8 mouse cellular contexts compared by ENCODE assay signal in genomic region chr8:124284333-124284711, GRCm38 (mm10). TPM values are rescaled to one million over a fixed set of nuclear protein-coding genes. Genes with fewer than 3 reads are reported as not detected.
DNase-seq lines count a peak whose midpoint lies in the region; ATAC-seq lines count a peak whose summit lies in the region.

No protein-coding gene starts in this region.

- no peak overlapping the region for H3K4me2 ChIP-seq in heart, embryonic 15.5 days
- H3K4me2 ChIP-seq in midbrain, embryonic 12.5 days (replicated peaks), result peak overlapping the region; percentile 37

- no peak overlapping the region for H3K9ac ChIP-seq in heart, embryonic 15.5 days
- no peak overlapping the region for H3K9ac ChIP-seq in midbrain, embryonic 12.5 days (replicated peaks)

- H3K36me3 ChIP-seq in heart, embryonic 15.5 days, result no peaks in the 10 kb centered on the region
- H3K36me3 ChIP-seq in midbrain, embryonic 12.5 days, result no peaks in the 10 kb centered on the region

- no peaks in the 10 kb centered on the region for H3K27me3 ChIP-seq in heart, embryonic 15.5 days
- no peaks in the 10 kb centered on the region for H3K27me3 ChIP-seq in midbrain, embryonic 12.5 days

- no peak overlapping the region for H3K4me3 ChIP-seq in brown adipose tissue, adult 24 weeks (ENCODE audit: insufficient read depth, low read depth, low read length)
- H3K4me3 ChIP-seq in heart, embryonic 15.5 days, result no peak overlapping the region
- no peak overlapping the region for H3K4me3 ChIP-seq in midbrain, embryonic 12.5 days

- peak overlapping the region; percentile 53 for H3K27ac ChIP-seq in brown adipose tissue, adult 24 weeks (replicated peaks; ENCODE audit: low read depth, low read length)
- H3K27ac ChIP-seq in heart, embryonic 15.5 days, result peak overlapping the region; percentile 74
- peak overlapping the region; percentile 98 for H3K27ac ChIP-seq in midbrain, embryonic 12.5 days (replicated peaks)

- 32% methylated on average over 6 of the region's 6 CpGs for WGBS in heart, embryonic 15.5 days
- 2% methylated on average over 6 of the region's 6 CpGs for WGBS in midbrain, embryonic 12.5 days

- no peaks in the 10 kb centered on the region for H3K9me3 ChIP-seq in heart, embryonic 15.5 days (replicated peaks)
- no peaks in the 10 kb centered on the region for H3K9me3 ChIP-seq in midbrain, embryonic 12.5 days

- no peak for ATAC-seq in heart, embryonic 15.5 days (replicated peaks; ENCODE audit: insufficient number of reproducible peaks, insufficient read depth, low FRiP score, low read depth)
- peak; percentile 90 for ATAC-seq in midbrain, embryonic 12.5 days (ENCODE audit: low FRiP score, low read depth)
- ATAC-seq in activated CD4-positive, CD25-positive, alpha-beta regulatory T cell, adult 4 months, result no peak

- peaks cover 56% of the 10 kb centered on the region for H3K4me1 ChIP-seq in brown adipose tissue, adult 24 weeks (ENCODE audit: control insufficient read depth, insufficient read depth, insufficient read length, low read length)
- H3K4me1 ChIP-seq in heart, embryonic 15.5 days (replicated peaks), result peaks cover 77% of the 10 kb centered on the region
- peaks cover 72% of the 10 kb centered on the region for H3K4me1 ChIP-seq in midbrain, embryonic 12.5 days

- DNase-seq in ES-CJ7 (ENCODE audit: low read depth, low spot score), result peak; percentile 51
- DNase-seq in thymus, postnatal 36 days, result no peak
- no peak for DNase-seq in testis, postnatal 14 days (ENCODE audit: low spot score)
- DNase-seq in cerebellum, postnatal 14 days, result no peak

RNA-seq across cellular contexts. Expression of gene Galnt2, which starts 53.1 kb away (rescaled TPM):
- 34.1 and 54.4 TPM in 2 replicates for polyA plus RNA-seq in brown adipose tissue, adult 24 weeks (2012; ENCODE audit: insufficient read depth, insufficient read length, missing spikeins)
- 44.7 and 55.3 TPM in 2 replicates for polyA plus RNA-seq in heart, embryonic 15.5 days (2015; fragmentation: Nextera tagmentation; extraction: Ambion mirVana)
- 80.7 and 86.2 TPM in 2 replicates for polyA plus RNA-seq in midbrain, embryonic 12.5 days (2016; fragmentation: Nextera tagmentation; extraction: Ambion mirVana)
- 10 to 100 TPM; 18.2 to 20.1 TPM for polyA plus RNA-seq in activated CD4-positive, CD25-positive, alpha-beta regulatory T cell, adult 4 months (2017; shearing (Covaris generic))
